Mouse (Mus musculus): Measurements from ENCODE around the gene Def8. TPM values are rescaled to one million over a fixed set of nuclear protein-coding genes. Genes with fewer than 3 reads are reported as not detected.

The Def8 gene
- polyA plus RNA-seq, 1 experiment from 2014 or later, result 49.8 TPM

GRCm38 (mm10) chr8:123415967-123416943 is 7.1 kb upstream of the Def8 start:
- Histone ChIP-seq H3K36me3 (replicated peaks) (peaks cover 33% of the 10 kb centered on the region), H3K4me1 (peaks cover 31% of the 10 kb centered on the region), H3K27ac (no peak overlapping the region), H3K27me3 (replicated peaks) (no peaks in the 10 kb centered on the region), H3K4me3 (peak overlapping the region; percentile 74), H3K9ac (0 out of 2 replicates have a peak overlapping the region, but pooled peaks have one; percentile 10), H3K9me3 (no peaks in the 10 kb centered on the region), H3K4me2 (peak overlapping the region; percentile 95)
- 84% methylated on average over 8 of the region's 8 CpGs for WGBS
- no peak for ATAC-seq (replicated peaks)

GRCm38 (mm10) chr8:123416944-123417555 is 6.3 kb upstream of the Def8 start:
- H3K36me3 ChIP-seq (replicated peaks), result peaks cover 38% of the 10 kb centered on the region
- H3K4me1 ChIP-seq, result peaks cover 32% of the 10 kb centered on the region
- H3K27ac ChIP-seq, result no peak overlapping the region
- 74% methylated on average over 8 of the region's 8 CpGs for WGBS
- no peak overlapping the region for H3K4me3 ChIP-seq
- no peaks in the 10 kb centered on the region for H3K9me3 ChIP-seq
- ATAC-seq (replicated peaks), result no peak
- H3K27me3 ChIP-seq (replicated peaks), result no peaks in the 10 kb centered on the region
- no peak overlapping the region for H3K9ac ChIP-seq
- peak overlapping the region; percentile 95 for H3K4me2 ChIP-seq

GRCm38 (mm10) chr8:123419711-123420110 is 3.6 kb upstream of the Def8 start:
- ATAC-seq (replicated peaks), result no peak
- Histone ChIP-seq H3K36me3 (replicated peaks) (peaks cover 38% of the 10 kb centered on the region), H3K4me1 (peaks cover 34% of the 10 kb centered on the region), H3K27me3 (replicated peaks) (no peaks in the 10 kb centered on the region), H3K9ac (no peak overlapping the region), H3K27ac (no peak overlapping the region), H3K9me3 (no peaks in the 10 kb centered on the region), H3K4me2 (no peak overlapping the region), H3K4me3 (no peak overlapping the region)
- WGBS, result 87% methylated on average over 4 of the region's 4 CpGs

GRCm38 (mm10) chr8:123420525-123421281 is 2.6 kb upstream of the Def8 start:
- Histone ChIP-seq H3K4me2 (no peak overlapping the region), H3K36me3 (replicated peaks) (peaks cover 38% of the 10 kb centered on the region), H3K27me3 (replicated peaks) (no peaks in the 10 kb centered on the region), H3K27ac (no peak overlapping the region), H3K4me3 (no peak overlapping the region), H3K9ac (no peak overlapping the region), H3K9me3 (no peaks in the 10 kb centered on the region), H3K4me1 (peaks cover 30% of the 10 kb centered on the region)
- WGBS, result 93% methylated on average over 34 of the region's 34 CpGs
- ATAC-seq (replicated peaks), result peak; percentile 21

- Histone ChIP-seq H3K27ac (no peak overlapping the region), H3K4me1 (peaks cover 28% of the 10 kb centered on the region), H3K4me2 (no peak overlapping the region), H3K36me3 (replicated peaks) (peaks cover 38% of the 10 kb centered on the region), H3K27me3 (replicated peaks) (no peaks in the 10 kb centered on the region), H3K9me3 (no peaks in the 10 kb centered on the region), H3K9ac (no peak overlapping the region), H3K4me3 (no peak overlapping the region)
- ATAC-seq (replicated peaks), result no peak
- 88% methylated on average over 19 of the region's 19 CpGs for WGBS
Observed at GRCm38 (mm10) chr8:123421325-123421724, 2.0 kb upstream of the Def8 start.

GRCm38 (mm10) chr8:123422056-123422780 is 1.1 kb upstream of the Def8 start:
- H3K4me2 ChIP-seq, result peak overlapping the region; percentile 20; the same call in 1 of the 2 replicates
- H3K27ac ChIP-seq, result no peak overlapping the region
- no peaks in the 10 kb centered on the region for H3K9me3 ChIP-seq
- no peak overlapping the region for H3K9ac ChIP-seq
- peaks cover 19% of the 10 kb centered on the region for H3K4me1 ChIP-seq
- no peaks in the 10 kb centered on the region for H3K27me3 ChIP-seq (replicated peaks)
- WGBS, result 19% methylated on average over 17 of the region's 17 CpGs
- ATAC-seq (replicated peaks), result peak; percentile 34; the same call in 1 of the 2 replicates
- H3K36me3 ChIP-seq (replicated peaks), result peaks cover 38% of the 10 kb centered on the region
- H3K4me3 ChIP-seq, result no peak overlapping the region

- Histone ChIP-seq H3K36me3 (replicated peaks) (peaks cover 36% of the 10 kb centered on the region), H3K4me2 (no peak overlapping the region), H3K27me3 (replicated peaks) (no peaks in the 10 kb centered on the region), H3K9ac (no peak overlapping the region), H3K27ac (no peak overlapping the region), H3K4me3 (no peak overlapping the region), H3K9me3 (0 out of 2 replicates have a peak, but pooled peaks cover 2% of the 10 kb centered on the region), H3K4me1 (peaks cover 14% of the 10 kb centered on the region)
- 29% methylated on average over 3 of the region's 3 CpGs for WGBS
- ATAC-seq (replicated peaks), result peak; percentile 12; the same call in 1 of the 2 replicates
Observed at GRCm38 (mm10) chr8:123422781-123423159, 557 bp upstream of the Def8 start.

GRCm38 (mm10) chr8:123426511-123427509 is 3.5 kb downstream of the Def8 start:
- Histone ChIP-seq H3K27ac (no peak overlapping the region), H3K9me3 (peaks cover 15% of the 10 kb centered on the region; the same call in 1 of the 2 replicates), H3K4me1 (peaks cover 9% of the 10 kb centered on the region), H3K36me3 (replicated peaks) (no peaks in the 10 kb centered on the region), H3K4me2 (no peak overlapping the region), H3K4me3 (no peak overlapping the region), H3K9ac (no peak overlapping the region), H3K27me3 (replicated peaks) (no peaks in the 10 kb centered on the region)
- 95% methylated on average over 27 of the region's 27 CpGs for WGBS
- no peak for ATAC-seq (replicated peaks)

GRCm38 (mm10) chr8:123427639-123428275 is 4.4 kb downstream of the Def8 start:
- Histone ChIP-seq H3K4me2 (no peak overlapping the region), H3K4me1 (peaks cover under 1% of the 10 kb centered on the region; the same call in 1 of the 2 replicates), H3K27me3 (replicated peaks) (no peaks in the 10 kb centered on the region), H3K4me3 (no peak overlapping the region), H3K9me3 (peaks cover 15% of the 10 kb centered on the region; the same call in 1 of the 2 replicates), H3K36me3 (replicated peaks) (no peaks in the 10 kb centered on the region), H3K27ac (no peak overlapping the region), H3K9ac (no peak overlapping the region)
- ATAC-seq (replicated peaks), result no peak
- WGBS, result 96% methylated on average over 24 of the region's 24 CpGs

- H3K4me3 ChIP-seq, result no peak overlapping the region
- WGBS, result 97% methylated on average over 29 of the region's 29 CpGs
- H3K9me3 ChIP-seq, result peaks cover 15% of the 10 kb centered on the region; the same call in 1 of the 2 replicates
- no peak overlapping the region for H3K27ac ChIP-seq
- ATAC-seq (replicated peaks), result no peak
- H3K4me1 ChIP-seq, result no peaks in the 10 kb centered on the region
- no peak overlapping the region for H3K4me2 ChIP-seq
- no peaks in the 10 kb centered on the region for H3K36me3 ChIP-seq (replicated peaks)
- no peaks in the 10 kb centered on the region for H3K27me3 ChIP-seq (replicated peaks)
- H3K9ac ChIP-seq, result no peak overlapping the region
Observed at GRCm38 (mm10) chr8:123428343-123428893, 5.1 kb downstream of the Def8 start.

All from midbrain, embryonic 15.5 days (tissue).